Mouse (Mus musculus) heart, postnatal 25 days (tissue): ENCODE measurements around the gene Paqr3. TPM values are rescaled to one million over a fixed set of nuclear protein-coding genes. Genes with fewer than 3 reads are reported as not detected.

Experiments
- DNase-seq: peaks from one replicate; pipeline ENCODE4 v3.0.0; 2022; ENCODE audit warnings: low spot score
- intact Hi-C: fragments of 180-260 bp; cut with DNase I; formaldehyde crosslinking; loops from one replicate; pipeline ENCODE4 v1.15.1; 2025
- total RNA-seq, 2 experiments: library from RNA; stranded (reverse); gene quantifications; 2 replicates each; pipeline ENCODE4 v1.2.3; 2021

Paqr3 gene
- total RNA-seq, 2 experiments from 2014 or later = 2.3 to 2.8 TPM

DNA sequence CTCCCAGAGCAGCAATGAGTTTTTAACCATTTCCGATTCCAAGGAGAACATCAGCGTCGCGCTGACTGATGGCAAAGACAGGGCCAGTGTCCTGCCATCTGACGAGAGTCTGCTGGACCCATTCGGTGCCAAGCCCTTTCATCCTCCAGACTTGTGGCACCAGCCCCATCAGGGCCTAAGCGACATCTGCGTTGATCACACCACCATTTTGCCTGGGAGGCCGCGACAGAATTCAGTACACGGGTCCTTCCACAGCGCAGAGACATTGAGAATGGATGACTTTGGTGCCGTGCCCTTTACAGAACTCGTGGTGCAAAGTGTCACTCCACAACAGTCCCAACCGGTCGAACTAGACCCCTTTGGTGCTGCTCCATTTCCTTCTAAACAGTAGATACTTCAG is 23.6 kb downstream of the Paqr3 start:
- intact Hi-C loops = no loop called here
- no peak for DNase-seq

- peak; percentile 26 for DNase-seq
- intact Hi-C loops = no loop called here
These were observed 24.3 kb downstream of the Paqr3 start for GRCm38 (mm10) chr5:97087030-97087630.

- intact Hi-C loops = no loop called here
- DNase-seq = no peak
These were observed 26.3 kb downstream of the Paqr3 start for GRCm38 (mm10) chr5:97085071-97085470.

DNA sequence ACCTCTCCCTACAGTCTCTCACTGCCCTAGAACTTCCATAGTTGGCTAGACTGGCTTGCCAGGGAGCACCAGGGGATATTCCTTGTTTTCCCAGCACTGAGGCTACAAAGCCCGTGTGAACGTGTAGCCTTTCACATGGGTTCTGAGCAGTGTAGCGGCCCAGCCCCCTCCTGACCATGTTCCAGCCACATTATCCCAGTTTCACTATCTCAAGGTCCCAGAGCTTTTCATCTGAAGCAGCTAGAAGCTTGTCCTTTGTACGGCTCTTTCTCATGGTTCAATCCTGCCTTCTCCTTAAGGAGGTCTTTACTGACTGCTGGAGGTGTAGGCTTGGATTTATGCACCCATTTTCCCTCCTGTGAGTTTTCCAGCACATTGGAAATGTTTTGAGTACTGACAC is 26.9 kb downstream of the Paqr3 start:
- DNase-seq = no peak

GRCm38 (mm10) chr5:97083701-97084100 is 27.7 kb downstream of the Paqr3 start:
- intact Hi-C loops = no loop called here
- DNase-seq = no peak

More for the DNA sequence above, 26.9 kb downstream of the Paqr3 start:
- intact Hi-C loops = no loop called here

GRCm38 (mm10) chr5:97081481-97081880 is 29.9 kb downstream of the Paqr3 start:
- no peak for DNase-seq

DNA sequence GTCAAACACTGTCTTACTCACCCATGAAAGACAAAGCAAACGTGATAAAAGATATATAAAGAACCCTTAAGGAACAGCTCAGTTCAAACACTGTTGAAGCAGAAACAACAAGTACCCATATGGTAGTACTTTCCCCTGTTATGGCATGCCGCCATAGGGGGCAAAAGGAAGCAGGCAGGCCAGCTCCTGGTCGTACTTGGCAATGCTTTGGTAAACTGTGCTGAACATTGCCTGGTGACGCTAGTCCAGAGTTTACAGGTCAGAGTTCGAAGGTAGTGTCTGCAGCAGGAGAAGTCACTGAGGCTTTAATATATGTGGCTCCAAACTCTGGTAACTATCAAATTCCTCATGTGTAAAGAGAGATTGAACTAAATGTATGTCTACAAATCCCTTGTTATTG is 32.8 kb downstream of the Paqr3 start:
- intact Hi-C loops = no loop called here
- DNase-seq = no peak

More at GRCm38 (mm10) chr5:97081481-97081880, 29.9 kb downstream of the Paqr3 start:
- intact Hi-C loops = no loop called here

DNA sequence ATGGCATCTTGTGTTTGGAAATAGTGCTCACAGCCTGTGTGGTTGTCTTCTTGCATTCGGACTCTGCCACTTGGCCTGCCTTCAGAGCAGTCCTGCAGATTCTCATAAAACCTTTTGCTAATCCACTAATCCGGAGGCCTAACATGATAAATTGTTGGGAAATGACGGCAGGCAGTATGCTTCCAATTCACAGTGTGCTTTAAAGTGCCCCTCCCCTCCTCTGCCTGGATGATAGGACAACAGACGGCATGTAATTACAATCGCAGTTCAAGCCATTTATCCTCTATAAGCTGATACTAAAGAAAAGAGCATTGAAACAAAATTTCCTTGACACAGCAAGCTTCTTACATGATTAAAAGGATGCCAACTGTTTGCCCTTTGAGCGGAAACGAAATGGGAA is 33.7 kb downstream of the Paqr3 start:
- no peak for DNase-seq
- intact Hi-C loops = no loop called here

- intact Hi-C loops = no loop called here
- no peak for DNase-seq
These were observed 35.2 kb downstream of the Paqr3 start for GRCm38 (mm10) chr5:97076167-97076566.

- intact Hi-C loops = no loop called here
- no peak for DNase-seq
These were observed 35.8 kb downstream of the Paqr3 start for GRCm38 (mm10) chr5:97075476-97076151.

DNA sequence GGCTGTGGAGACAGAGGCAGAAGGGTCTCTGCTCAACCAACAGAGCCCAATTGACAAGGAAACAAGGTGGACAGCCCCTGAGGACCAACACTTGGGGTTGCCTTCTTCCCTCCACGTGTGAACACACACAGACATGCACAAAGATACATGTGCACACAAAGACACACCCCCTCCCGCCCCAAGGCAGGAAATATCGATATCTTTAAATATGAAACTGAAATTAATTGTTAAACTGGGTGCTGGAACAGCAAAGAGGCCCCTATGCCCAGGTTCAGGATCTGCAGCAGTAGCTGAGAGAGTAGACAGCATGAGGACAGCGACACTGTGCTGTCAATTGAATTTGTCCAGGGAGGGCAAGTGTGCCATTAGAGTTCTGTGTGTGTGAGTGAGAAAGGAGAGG is 45.6 kb downstream of the Paqr3 start:
- no peak for DNase-seq
- intact Hi-C loops = no loop called here

DNA sequence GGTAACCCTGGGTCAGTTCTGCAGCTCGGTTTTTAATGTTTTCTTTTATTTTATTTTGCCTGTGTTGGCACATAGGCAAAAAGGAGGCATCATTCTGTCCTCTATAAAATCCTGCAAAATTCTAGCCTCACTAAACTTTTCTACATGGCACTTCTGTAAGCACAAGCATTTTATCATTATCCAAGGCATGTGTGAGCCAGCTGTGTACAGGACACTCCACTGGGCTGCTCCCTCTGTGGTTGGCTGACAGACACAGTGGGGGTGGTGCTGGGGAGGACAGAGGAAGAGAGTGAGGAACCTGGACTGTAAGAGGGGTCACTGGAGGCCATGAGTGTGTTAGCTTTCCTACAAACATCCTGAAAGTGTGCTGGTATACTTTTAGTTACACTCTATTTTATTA is 49.4 kb downstream of the Paqr3 start:
- intact Hi-C loops = no loop called here
- no peak for DNase-seq

DNA sequence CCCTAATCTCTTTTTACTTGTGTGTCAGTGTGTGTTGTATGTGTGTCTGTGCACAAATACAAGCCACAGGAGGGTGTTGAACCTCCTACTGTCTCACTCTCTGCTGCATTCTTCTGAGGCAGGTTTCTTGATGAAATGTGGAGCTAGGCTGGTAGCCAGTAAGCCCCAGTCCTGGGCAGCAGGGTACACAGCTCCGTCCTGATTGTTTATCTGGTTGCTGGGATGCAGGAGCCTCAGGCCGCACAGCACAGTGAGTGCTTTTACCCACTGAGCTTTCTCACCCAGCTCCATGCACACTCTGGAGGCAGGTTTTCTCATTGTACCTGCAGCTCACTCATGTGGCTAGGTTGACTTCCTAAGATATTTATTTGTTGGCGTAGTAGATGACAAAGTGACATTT is 50.5 kb downstream of the Paqr3 start:
- intact Hi-C loops = no loop called here
- DNase-seq = no peak

DNA sequence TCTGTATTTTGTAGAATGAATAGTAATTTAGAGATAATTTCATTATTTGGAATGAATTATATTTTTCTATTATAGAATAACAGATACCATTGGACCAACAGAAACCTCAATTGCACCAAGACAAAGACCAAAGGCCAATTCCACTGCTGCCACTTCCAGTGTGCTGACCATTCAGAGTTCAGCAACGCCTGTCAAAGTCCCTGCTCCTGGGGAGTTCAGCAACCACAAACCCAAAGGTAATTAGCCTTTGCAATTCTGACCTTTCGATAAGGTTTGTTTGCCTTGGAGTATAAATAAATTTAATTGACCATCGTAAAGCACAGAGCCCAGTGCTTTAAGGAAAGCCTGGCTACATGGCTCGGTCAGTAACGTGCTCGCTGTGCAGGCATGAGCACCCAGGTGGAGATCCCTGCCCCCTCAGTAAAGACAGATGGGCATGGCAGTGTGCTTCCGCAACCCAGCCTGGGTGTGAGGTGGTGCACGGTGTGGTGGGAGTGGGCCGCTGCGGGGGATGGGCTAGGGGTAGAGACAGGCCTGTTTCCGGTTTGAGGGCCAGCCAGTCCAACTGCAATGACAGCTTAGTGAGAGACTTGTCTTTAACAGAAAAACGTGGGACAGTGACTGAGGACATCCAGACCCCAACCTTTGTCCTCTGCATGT is 54.5 kb downstream of the Paqr3 start:
- no peak for DNase-seq
- intact Hi-C loops = loop anchor here (10.0 kb wide), 1 partner anchor 792 kb away; no protein-coding TSS in a partner anchor

DNA sequence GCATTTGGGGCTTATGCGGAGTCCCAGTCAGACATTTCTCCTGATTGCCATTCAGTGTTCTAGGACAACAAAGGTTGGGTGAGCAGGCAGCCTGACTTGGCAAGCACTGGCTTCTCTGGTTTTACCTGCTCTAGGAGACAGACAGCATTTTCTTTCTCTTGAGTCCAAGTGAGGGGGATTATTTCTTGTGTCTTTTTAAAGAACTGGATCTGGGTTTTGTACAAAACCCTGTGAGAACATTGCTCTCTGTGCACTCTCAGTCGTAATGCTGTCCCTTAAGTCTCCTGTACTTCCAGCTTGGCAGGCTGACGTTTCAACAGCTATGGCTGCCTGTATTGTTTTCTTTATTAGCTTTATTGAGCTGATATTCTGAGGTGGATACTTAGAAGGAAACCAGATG is 55.0 kb downstream of the Paqr3 start:
- intact Hi-C loops = loop anchor here (10.0 kb wide), 1 partner anchor 792 kb away; no protein-coding TSS in a partner anchor
- no peak for DNase-seq

- intact Hi-C loops = loop anchor here (1.0 to 10.0 kb wide), 2 partner anchors 201 to 791 kb away; no protein-coding TSS in a partner anchor
- no peak for DNase-seq
These were observed 55.8 kb downstream of the Paqr3 start for GRCm38 (mm10) chr5:97055511-97056068.

DNA sequence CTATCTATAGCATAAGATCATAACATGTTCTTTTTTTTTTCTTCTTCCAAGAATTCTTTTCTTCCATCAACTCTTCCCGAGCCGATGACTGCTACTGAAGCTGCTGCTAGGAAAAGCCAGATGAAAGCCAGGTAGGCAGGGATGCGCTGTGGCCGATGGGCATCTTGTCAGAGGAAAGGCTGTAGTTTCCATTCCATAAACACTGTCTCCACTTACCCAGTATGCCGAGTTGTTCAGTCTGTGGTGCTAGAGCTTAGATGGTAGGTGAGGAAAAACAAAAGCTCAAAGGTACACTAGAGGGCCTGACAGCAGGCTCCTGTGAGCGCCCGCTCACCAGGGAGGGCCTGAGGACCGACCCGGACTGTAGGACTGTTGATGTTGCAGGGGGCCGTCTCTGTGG is 56.6 kb downstream of the Paqr3 start:
- DNase-seq = no peak
- intact Hi-C loops = loop anchor here (1.0 to 10.0 kb wide), 2 partner anchors 200 to 790 kb away; no protein-coding TSS in a partner anchor

- no peak for DNase-seq
- intact Hi-C loops = loop anchor here (10.0 kb wide), 1 partner anchor 789 kb away; no protein-coding TSS in a partner anchor
These were observed 57.2 kb downstream of the Paqr3 start for GRCm38 (mm10) chr5:97054166-97054565.

DNA sequence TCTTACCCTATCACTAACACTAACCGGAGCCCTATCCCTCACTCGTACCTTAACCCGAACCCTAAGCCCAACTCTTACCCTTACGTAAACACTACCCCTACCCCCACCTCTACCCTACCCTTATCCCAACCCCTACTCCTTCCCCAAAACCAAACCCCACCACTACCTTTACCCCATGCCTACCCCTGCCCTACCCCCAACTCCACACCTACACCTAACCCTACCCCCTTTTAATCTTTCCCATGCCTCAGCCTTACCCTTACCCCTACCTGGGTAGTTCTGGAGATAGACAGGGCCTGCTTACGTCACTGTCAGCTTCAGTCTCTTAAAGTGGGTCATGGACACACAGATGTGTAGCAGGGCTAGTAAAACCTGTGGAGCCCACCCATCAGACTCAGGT is 62.5 kb downstream of the Paqr3 start:
- intact Hi-C loops = loop anchor here (5.0 kb wide), 1 partner anchor 47 kb away; no protein-coding TSS in a partner anchor
- DNase-seq = no peak

GRCm38 (mm10) chr5:97046680-97047079 is 64.7 kb downstream of the Paqr3 start:
- DNase-seq = no peak
- intact Hi-C loops = loop anchor here (5.0 kb wide), 1 partner anchor 44 kb away; no protein-coding TSS in a partner anchor
